18 mouse cellular contexts compared by ENCODE assay signal in the genomic region with DNA sequence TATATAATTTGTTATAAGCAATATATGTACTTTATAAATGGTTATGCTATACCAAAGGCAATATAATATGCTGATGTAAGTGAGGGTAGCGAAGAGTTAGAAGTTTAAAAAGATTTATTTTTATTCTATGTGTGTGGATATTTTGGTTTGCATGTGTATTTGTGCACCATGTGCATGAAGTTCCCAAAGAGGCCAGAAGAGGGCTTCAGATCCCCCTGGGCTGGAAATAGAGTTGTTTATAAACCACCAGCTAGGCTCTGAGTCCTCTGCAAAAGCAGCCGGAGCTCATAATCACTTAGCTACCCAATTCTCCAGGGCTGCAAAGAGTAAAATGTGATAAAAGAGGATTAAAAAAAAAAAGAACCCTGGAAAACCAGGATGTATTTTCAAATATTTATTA.
A peak's percentile ranks its signal among the peaks of the same experiment; 100 is the strongest.
DNase-seq lines count a peak whose midpoint lies in the region; ATAC-seq and TF ChIP-seq lines count a peak whose summit lies in the region.
"Had no signal": no experiment of that assay in that cellular context is flagged by ENCODE, and none has a peak within 500 bp of the region (broad histone marks: within the 10 kb centered on the region; RNA-seq: fewer than 3 reads in every experiment).

No protein-coding gene starts in this region.

- H3K27me3 ChIP-seq in hindbrain, embryonic 11.5 days (ENCODE audit: control insufficient read depth, insufficient read depth, low read length), result no peaks in the 10 kb centered on the region
- H3K27me3 ChIP-seq in hindbrain, embryonic 13.5 days, result no peaks in the 10 kb centered on the region
- H3K27me3 ChIP-seq in lung, embryonic 14.5 days (ENCODE audit: insufficient read depth, low read length), result no peaks in the 10 kb centered on the region
- no peaks in the 10 kb centered on the region for H3K27me3 ChIP-seq in MEL (ENCODE audit: control insufficient read depth in 1 of 2, insufficient read depth in 2 of 2, low read length in 2 of 2)
- H3K27me3 ChIP-seq: heart, embryonic 13.5 days; neural tube, embryonic 15.5 days; stomach, embryonic 15.5 days had no signal

- H3K4me1 ChIP-seq in hindbrain, embryonic 11.5 days (replicated peaks; ENCODE audit: control insufficient read depth, insufficient read depth, low read length), result no peaks in the 10 kb centered on the region
- H3K4me1 ChIP-seq in hindbrain, embryonic 13.5 days (replicated peaks), result no peaks in the 10 kb centered on the region
- H3K4me1 ChIP-seq in lung, embryonic 14.5 days (ENCODE audit: insufficient read depth), result 0 out of 2 replicates have a peak, but pooled peaks cover 2% of the 10 kb centered on the region
- H3K4me1 ChIP-seq in MEL (ENCODE audit: control insufficient read depth in 1 of 2, insufficient read depth in 2 of 2, low read length in 2 of 2), result no peaks in the 10 kb centered on the region
- H3K4me1 ChIP-seq: embryonic facial prominence, embryonic 10.5 days; heart, embryonic 13.5 days; stomach, embryonic 15.5 days had no signal

- no peak overlapping the region for H3K9ac ChIP-seq in hindbrain, embryonic 11.5 days (ENCODE audit: low read depth, low read length)
- no peak overlapping the region for H3K9ac ChIP-seq in hindbrain, embryonic 13.5 days
- H3K9ac ChIP-seq in lung, embryonic 14.5 days, result no peak overlapping the region
- no peak overlapping the region for H3K9ac ChIP-seq in MEL (ENCODE audit: control insufficient read depth, low read depth, low read length, poor library complexity, severe bottlenecking)
- H3K9ac ChIP-seq: heart, embryonic 13.5 days; neural tube, embryonic 15.5 days; stomach, embryonic 15.5 days had no signal

- no peaks in the 10 kb centered on the region for H3K36me3 ChIP-seq in hindbrain, embryonic 11.5 days (ENCODE audit: control insufficient read depth, insufficient read depth, low read length)
- H3K36me3 ChIP-seq in hindbrain, embryonic 13.5 days, result no peaks in the 10 kb centered on the region
- no peaks in the 10 kb centered on the region for H3K36me3 ChIP-seq in lung, embryonic 14.5 days (ENCODE audit: insufficient read depth)
- H3K36me3 ChIP-seq in MEL (ENCODE audit: control insufficient read depth in 1 of 2, insufficient read depth in 2 of 2, low read length in 2 of 2), result peaks cover 0 to 3% of the 10 kb centered on the region in 2 experiments; a peak in 2 of 4 replicates
- H3K36me3 ChIP-seq: embryonic facial prominence, embryonic 10.5 days; heart, embryonic 13.5 days; hindbrain, embryonic 10.5 days; neural tube, embryonic 15.5 days; stomach, embryonic 15.5 days had no signal

- WGBS in hindbrain, embryonic 11.5 days, result 92% methylated on average over 2 of the region's 2 CpGs
- WGBS in hindbrain, embryonic 13.5 days, result 98% methylated on average over 2 of the region's 2 CpGs
- WGBS in lung, embryonic 14.5 days, result 79% methylated on average over 2 of the region's 2 CpGs

- H3K4me2 ChIP-seq in hindbrain, embryonic 11.5 days (replicated peaks; ENCODE audit: low read depth, low read length), result no peak overlapping the region
- no peak overlapping the region for H3K4me2 ChIP-seq in hindbrain, embryonic 13.5 days
- no peak overlapping the region for H3K4me2 ChIP-seq in lung, embryonic 14.5 days
- H3K4me2 ChIP-seq: heart, embryonic 13.5 days; neural tube, embryonic 15.5 days; stomach, embryonic 15.5 days had no signal

- no peaks in the 10 kb centered on the region for H3K9me3 ChIP-seq in hindbrain, embryonic 11.5 days (ENCODE audit: control insufficient read depth, low read length)
- H3K9me3 ChIP-seq in hindbrain, embryonic 13.5 days, result peaks cover 8% of the 10 kb centered on the region; the same call in 1 of the 2 replicates
- no peaks in the 10 kb centered on the region for H3K9me3 ChIP-seq in lung, embryonic 14.5 days (ENCODE audit: low read depth, low read length)
- no peaks in the 10 kb centered on the region for H3K9me3 ChIP-seq in MEL (replicated peaks; ENCODE audit: insufficient read depth, low read length)
- H3K9me3 ChIP-seq: neural tube, embryonic 15.5 days; stomach, embryonic 15.5 days had no signal

- TF ChIP-seq RAD21 in MEL (IDR thresholded peaks at IDR 0.05; ENCODE audit: low read depth, low read length), result peak; percentile 19

- no peak for TF ChIP-seq POLR2A in MEL (IDR thresholded peaks at IDR 0.05; ENCODE audit: control insufficient read depth in 1 of 2, insufficient read depth in 1 of 2, low read depth in 1 of 2, low read length in 2 of 2, poor library complexity in 1 of 2)

- H3K4me3 ChIP-seq in hindbrain, embryonic 11.5 days (ENCODE audit: low read depth, low read length), result no peak overlapping the region
- H3K4me3 ChIP-seq in hindbrain, embryonic 13.5 days, result no peak overlapping the region
- H3K4me3 ChIP-seq in lung, embryonic 14.5 days (ENCODE audit: low read depth, low read length), result no peak overlapping the region
- no peak overlapping the region for H3K4me3 ChIP-seq in MEL (ENCODE audit: control insufficient read depth in 1 of 2, insufficient read depth in 1 of 2, low read depth in 2 of 2, low read length in 2 of 2)
- H3K4me3 ChIP-seq: embryonic facial prominence, embryonic 10.5 days; erythroblast, embryonic 14.5 days; heart, embryonic 13.5 days; hindbrain, embryonic 10.5 days; neural tube, embryonic 15.5 days; stomach, embryonic 15.5 days had no signal

- H3K79me2 ChIP-seq in MEL (ENCODE audit: control insufficient read depth, insufficient read depth, low read length, poor library complexity), result no peaks in the 10 kb centered on the region

- H3K27ac ChIP-seq in hindbrain, embryonic 11.5 days (ENCODE audit: low read depth, low read length), result no peak overlapping the region
- no peak overlapping the region for H3K27ac ChIP-seq in hindbrain, embryonic 13.5 days
- no peak overlapping the region for H3K27ac ChIP-seq in lung, embryonic 14.5 days (ENCODE audit: low read depth)
- H3K27ac ChIP-seq in MEL (ENCODE audit: control insufficient read depth, low read depth, low read length), result no peak overlapping the region
- H3K27ac ChIP-seq: embryonic facial prominence, embryonic 10.5 days; heart, embryonic 13.5 days; hindbrain, embryonic 10.5 days; neural tube, embryonic 15.5 days; stomach, embryonic 15.5 days had no signal

- no peak for ATAC-seq in hindbrain, embryonic 11.5 days (ENCODE audit: low FRiP score)
- ATAC-seq in hindbrain, embryonic 13.5 days (ENCODE audit: low FRiP score), result no peak
- no peak for ATAC-seq in lung, embryonic 14.5 days (ENCODE audit: insufficient read depth)
- no peak for ATAC-seq in monocyte, adult 5-6 weeks (replicated peaks; ENCODE audit: insufficient number of reproducible peaks, low FRiP score, low TSS enrichment, poor library complexity, severe bottlenecking)

- DNase-seq in hindbrain, embryonic 11.5 days (ENCODE audit: low spot score), result peak; percentile 25
- DNase-seq in lung, embryonic 14.5 days, result peak; percentile 30
- no peak for DNase-seq in lung, postnatal 4 days
- DNase-seq in MEL (ENCODE audit: low read depth, low spot score), result peak; percentile 53
- peak; percentile 10 for DNase-seq in induced T-regulatory cell, adult 2 months (ENCODE audit: low read depth)
- DNase-seq: adrenal gland, postnatal 14 days; cerebellum, adult 9-11 months; gastrocnemius, postnatal 36 days; kidney, adult 8-10 months; thymus, postnatal 14 days had no signal

- peak; percentile 25 for TF ChIP-seq CTCF in lung, embryonic 14.5 days (IDR thresholded peaks at IDR 0.05; ENCODE audit: low read depth)
- TF ChIP-seq CTCF in MEL (IDR thresholded peaks at IDR 0.05 in 2 of 3, conservative IDR thresholded peaks at IDR 0.05 in 1 of 3; ENCODE audit: control insufficient read depth in 1 of 3, insufficient read depth in 1 of 3, low read depth in 2 of 3, low read length in 3 of 3, poor library complexity in 1 of 3, severe bottlenecking in 1 of 3), result peak in 2 of 3 experiments; percentile 36 to 55; a peak in 4 of 6 replicates

- no peak for TF ChIP-seq EP300 in MEL (IDR thresholded peaks at IDR 0.05; ENCODE audit: low read depth in 1 of 2, low read length in 2 of 2)

TF ChIP-seq in MEL, 35 proteins besides CTCF, POLR2A, EP300 and RAD21:
- TF ChIP-seq SMC3 (IDR thresholded peaks at IDR 0.05; ENCODE audit: low read depth, low read length) (peak; percentile 49), GATA1 (IDR thresholded peaks at IDR 0.05; ENCODE audit: low read depth, low read length) (no peak)

Comparison
In these comparisons a context has a peak if more than half of its experiments do, and no peak if none do; other contexts are left out.
1. DNase-seq: peak in hindbrain, embryonic 11.5 days (single experiment), lung, embryonic 14.5 days (single experiment), MEL (single experiment) and induced T-regulatory cell, adult 2 months (single experiment); none in lung, postnatal 4 days (0 of 2).